Mouse (Mus musculus): ENCODE measurements around the gene Gm4131.

- TF ChIP-seq GATA1 (IDR thresholded peaks at IDR 0.05; ENCODE audit: borderline replicate concordance, low read length) (no peak), FLI1 (IDR thresholded peaks at IDR 0.05; ENCODE audit: low read length) (no peak)
Observed at GRCm38 (mm10) chr14:62468119-62468752, 98.5 kb downstream of the Gm4131 start.
